Mouse (Mus musculus) olfactory bulb, adult 2 months (tissue): ENCODE measurements around the gene Slc41a2.

Experiments used
- CTCF ChIP-seq: fragments of 200-500 bp; IDR thresholded peaks from 2 replicates; pipeline ENCODE4 v1.5.1; 2012; ENCODE audit warnings: low read depth, mild to moderate bottlenecking, low read length, moderate library complexity; ENCODE audit not compliant: insufficient read depth
- POLR2A ChIP-seq: fragments of 200-500 bp; IDR thresholded peaks from 2 replicates; pipeline ENCODE4 v1.6.1; 2012; ENCODE audit warnings: mild to moderate bottlenecking, low read depth, low read length, moderate library complexity; ENCODE audit not compliant: insufficient read depth

GRCm38 (mm10) chr10:83353680-83354332 lies 16.1 kb upstream of the Slc41a2 start:
- TF ChIP-seq CTCF (no peak), POLR2A (no peak)
